Mouse (Mus musculus) bone marrow macrophage, adult 2 months (primary cell): Measurements from ENCODE around the gene H2afx. TPM values are rescaled to one million over a fixed set of nuclear protein-coding genes. Genes with fewer than 3 reads are reported as not detected.
"Not testable (repeated sequence)": the region's sequence is repeated elsewhere in the genome, so short reads cannot be mapped to it uniquely, and the experiment has no call there.

Source experiments
- H3K27ac ChIP-seq: 2 replicates; pipeline ENCODE4 v1.5.1; 2012; ENCODE audit warnings: low read depth, low read length; ENCODE audit not compliant: insufficient read depth
- H3K4me1 ChIP-seq: 2 replicates; pipeline ENCODE4 v1.6.1; 2012; ENCODE audit warnings: low read length; ENCODE audit not compliant: control insufficient read depth, insufficient read depth
- H3K4me3 ChIP-seq: 2 replicates; pipeline ENCODE4 v1.5.1; 2012; ENCODE audit warnings: mild to moderate bottlenecking, low read length, moderate library complexity; ENCODE audit not compliant: insufficient read depth
- CTCF ChIP-seq: IDR thresholded peaks from 2 replicates; pipeline ENCODE4 v1.5.1; 2012; ENCODE audit warnings: low read depth, mild to moderate bottlenecking, low read length, moderate library complexity
- POLR2A ChIP-seq: IDR thresholded peaks from 2 replicates; pipeline ENCODE4 v1.6.1; 2012; ENCODE audit warnings: mild to moderate bottlenecking, low read depth, low read length, borderline replicate concordance
- polyA plus RNA-seq: library from polyadenylated mRNA; stranded (reverse); fragments of >200 nt; gene quantifications from 2 replicates; pipeline ENCODE4 v1.2.4, GENCODE M21; 2012; ENCODE audit not compliant: missing spikeins, insufficient read depth, insufficient read length

Gene H2afx
- 43.6 and 57.0 TPM in 2 replicates for polyA plus RNA-seq

GRCm38 (mm10) chr9:44334396-44335330 lies at the start of gene H2afx:
Gene H2afx, plus strand, starts transcription at chr9:44334694.
- peak within 1 kb of the TSS; percentile 59 for H3K27ac ChIP-seq
- TF ChIP-seq POLR2A (peak; percentile 99), CTCF (no peak)
- peaks cover 9% of the 10 kb centered on the region for H3K4me1 ChIP-seq
- H3K4me3 ChIP-seq = peak within 1 kb of the TSS; percentile 81

DNA sequence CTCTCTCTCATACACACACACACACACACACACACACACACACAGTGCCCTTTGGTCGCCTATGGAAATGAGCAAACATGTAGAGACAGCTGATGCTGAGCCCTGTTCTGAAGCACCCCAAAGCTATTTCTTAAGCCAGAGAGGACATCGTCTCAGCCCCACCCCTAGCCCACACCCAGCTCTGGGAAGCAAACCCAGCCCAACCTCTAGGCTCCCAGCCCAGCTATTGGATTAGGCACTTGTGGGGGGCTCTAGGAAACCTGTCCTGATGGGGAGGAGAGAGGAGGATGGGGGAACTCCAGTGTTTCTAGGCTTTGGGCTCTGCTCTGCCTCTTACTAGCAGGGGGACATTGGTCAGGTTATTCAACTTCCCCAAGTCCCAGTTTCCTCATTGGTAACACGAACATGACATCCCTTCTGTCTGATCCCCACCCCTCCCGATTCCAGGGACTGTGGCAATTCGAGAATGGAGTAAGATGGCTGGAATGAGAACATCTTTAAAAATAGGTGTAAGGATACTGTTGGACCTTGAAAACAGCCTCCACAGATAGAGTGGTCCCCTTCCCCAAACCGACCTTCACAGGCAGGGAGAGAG lies 48.1 kb upstream of the H2afx start:
- Histone ChIP-seq H3K4me3 (no peak overlapping the region), H3K27ac (no peak overlapping the region)

GRCm38 (mm10) chr9:44287003-44287400 lies 47.5 kb upstream of the H2afx start:
- H3K4me1 ChIP-seq = no peaks in the 10 kb centered on the region
- TF ChIP-seq POLR2A = no peak
- TF ChIP-seq CTCF = no peak
- no peak overlapping the region for H3K27ac ChIP-seq
- H3K4me3 ChIP-seq = no peak overlapping the region

More for the DNA sequence above, 48.1 kb upstream of the H2afx start:
- no peak for TF ChIP-seq POLR2A
- no peak for TF ChIP-seq CTCF
- H3K4me1 ChIP-seq = no peaks in the 10 kb centered on the region

DNA sequence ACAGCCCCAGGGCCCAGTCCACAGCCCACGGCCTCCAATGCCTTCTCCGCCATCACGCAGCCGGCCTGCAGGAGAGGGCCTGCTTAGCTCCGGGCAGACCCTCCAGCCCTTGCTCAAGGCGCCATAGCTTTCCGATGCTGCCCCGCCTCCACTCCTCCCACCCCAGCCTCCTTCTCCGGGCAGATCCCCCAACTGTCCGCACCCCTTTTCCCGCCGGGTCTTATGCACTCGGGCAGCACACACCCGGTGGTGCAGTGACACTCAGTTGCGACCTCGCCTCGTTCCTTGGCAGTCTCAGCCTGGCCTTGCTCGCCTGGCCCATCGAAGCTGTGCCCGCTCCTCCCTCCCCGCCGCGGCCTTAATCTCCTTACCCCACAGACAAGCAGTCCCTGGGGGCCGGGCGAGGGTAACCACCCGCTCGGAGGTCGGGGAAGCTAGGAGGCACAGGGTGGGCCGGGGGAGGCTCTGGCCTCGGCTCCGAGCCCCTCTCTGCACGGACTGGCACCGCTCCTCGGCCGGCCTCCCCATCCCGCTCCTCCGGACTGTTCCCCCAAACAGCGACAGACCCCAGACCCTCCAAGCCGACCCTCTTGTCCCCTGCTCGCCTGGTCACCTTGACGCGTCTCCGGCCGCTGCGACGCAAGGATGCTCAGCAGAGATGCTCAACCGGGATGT lies 47.0 kb upstream of the H2afx start:
- H3K4me3 ChIP-seq = peak overlapping the region; percentile 6
- no peak for TF ChIP-seq CTCF
- TF ChIP-seq POLR2A = no peak
- H3K27ac ChIP-seq = no peak overlapping the region
- no peaks in the 10 kb centered on the region for H3K4me1 ChIP-seq

GRCm38 (mm10) chr9:44288076-44288958 lies 46.2 kb upstream of the H2afx start, which contains the start of gene Abcg4:
Gene Abcg4, minus strand, starts transcription at chr9:44288615.
- H3K27ac ChIP-seq = no peak within 1 kb of the TSS
- no peak for TF ChIP-seq CTCF
- TF ChIP-seq POLR2A = no peak
- H3K4me3 ChIP-seq = peak within 1 kb of the TSS; percentile 6
- no peaks in the 10 kb centered on the region for H3K4me1 ChIP-seq

- Histone ChIP-seq H3K4me3 (no peak overlapping the region), H3K4me1 (no peaks in the 10 kb centered on the region), H3K27ac (no peak overlapping the region)
- no peak for TF ChIP-seq CTCF
- no peak for TF ChIP-seq POLR2A
Measured at GRCm38 (mm10) chr9:44288959-44289291, 45.6 kb upstream of the H2afx start.

- Histone ChIP-seq H3K27ac (no peak overlapping the region), H3K4me1 (no peaks in the 10 kb centered on the region; the same call in 1 of the 2 replicates), H3K4me3 (no peak overlapping the region)
- TF ChIP-seq CTCF (no peak), POLR2A (no peak)
Measured at GRCm38 (mm10) chr9:44292490-44292889, 42.0 kb upstream of the H2afx start.

GRCm38 (mm10) chr9:44300001-44300400 lies 34.5 kb upstream of the H2afx start:
- not testable (repeated sequence) for H3K4me3 ChIP-seq, H3K27ac ChIP-seq, H3K4me1 ChIP-seq

GRCm38 (mm10) chr9:44305466-44306079 lies 28.9 kb upstream of the H2afx start, which contains the start of gene Hinfp:
Gene Hinfp, minus strand, starts transcription at chr9:44305671.
- Histone ChIP-seq H3K4me1 (peaks cover 14% of the 10 kb centered on the region), H3K4me3 (peak within 1 kb of the TSS; percentile 71), H3K27ac (peak within 1 kb of the TSS; percentile 33)
- TF ChIP-seq POLR2A (no peak), CTCF (no peak)

GRCm38 (mm10) chr9:44306532-44306931 lies 28.0 kb upstream of the H2afx start:
- Histone ChIP-seq H3K27ac (no peak overlapping the region), H3K4me1 (peaks cover 14% of the 10 kb centered on the region), H3K4me3 (no peak overlapping the region)
- TF ChIP-seq CTCF (no peak), POLR2A (no peak)
